Mouse (Mus musculus) ES-Bruce4 (cell line): ENCODE measurements at regions not wholly inside any gene's neighbourhood (a gene's known extent, or its start where the extent isn't known, plus 50 kb on each side); places are given as distances from the start of the nearest gene placed in this dataset.

ENCODE experiments used
- CTCF ChIP-seq: IDR thresholded peaks from one replicate; pipeline ENCODE4 v1.8.1; 2011; ENCODE audit warnings: low read depth, low read length
- EP300 ChIP-seq: IDR thresholded peaks from 2 replicates; pipeline ENCODE4 v1.6.1; 2011; ENCODE audit warnings: low read depth, low read length; ENCODE audit not compliant: insufficient read depth
- POLR2A ChIP-seq: IDR thresholded peaks from one replicate; pipeline ENCODE4 v1.8.1; 2011; ENCODE audit warnings: low read length; ENCODE audit not compliant: insufficient read depth

- no peak for TF ChIP-seq EP300
- no peak for TF ChIP-seq CTCF
- no peak for TF ChIP-seq POLR2A
Measured at GRCm38 (mm10) chr15:36920886-36921285, 86.7 kb downstream of the Zfp706 start.
